Mouse (Mus musculus): Measurements from ENCODE around the gene Copg2.

Copg2 gene

GRCm38 (mm10) chr6:30896195-30896985 lies at the start of gene Copg2:
Gene Copg2, minus strand, starts transcription at chr6:30896794.
- DNase-seq, result peak; percentile 98

GRCm38 (mm10) chr6:30939264-30939663 lies 42.7 kb upstream of the Copg2 start:
- DNase-seq, result no peak

DNA sequence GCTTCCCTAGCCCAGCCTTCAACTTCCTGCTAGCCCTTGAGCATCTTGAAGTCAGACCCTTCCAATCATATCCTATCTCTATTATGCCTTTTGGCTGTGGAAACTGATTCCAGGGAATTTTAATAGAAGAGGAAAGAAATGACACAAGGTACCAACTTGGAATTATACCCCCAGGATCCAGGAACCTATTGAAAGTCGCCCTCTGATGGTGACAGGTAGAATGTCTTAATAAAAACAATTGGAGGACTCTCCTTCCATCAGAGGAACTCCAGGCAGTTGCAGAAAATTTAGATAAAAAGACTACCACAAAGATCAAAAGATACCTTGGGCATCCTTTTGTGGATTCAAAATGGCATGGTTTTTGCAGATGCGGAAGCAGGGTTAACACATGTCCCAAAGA lies 26.2 kb upstream of the Copg2 start:
- no peak for DNase-seq

DNA sequence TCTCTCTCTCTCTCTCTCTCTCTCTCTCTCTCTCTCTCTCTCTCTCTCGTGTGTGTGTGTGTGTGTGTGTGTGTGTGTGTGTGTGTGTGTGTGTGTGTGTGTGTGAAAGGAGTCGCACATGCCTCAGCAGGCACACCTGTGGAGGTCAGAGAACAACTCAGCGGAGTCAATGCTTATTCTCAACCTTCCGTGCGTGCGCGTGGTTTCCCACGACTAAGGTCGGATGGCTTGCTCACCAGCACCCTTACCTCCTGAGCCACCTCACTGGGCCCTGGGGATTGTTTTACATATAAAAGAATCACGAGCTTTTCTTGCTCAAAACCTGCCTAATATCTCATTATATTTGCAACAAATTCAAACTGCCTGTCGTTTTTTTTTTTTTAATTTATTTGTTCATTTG lies 25.2 kb upstream of the Copg2 start:
- no peak for DNase-seq

GRCm38 (mm10) chr6:30920834-30921675 lies 24.5 kb upstream of the Copg2 start:
- no peak for DNase-seq

DNA sequence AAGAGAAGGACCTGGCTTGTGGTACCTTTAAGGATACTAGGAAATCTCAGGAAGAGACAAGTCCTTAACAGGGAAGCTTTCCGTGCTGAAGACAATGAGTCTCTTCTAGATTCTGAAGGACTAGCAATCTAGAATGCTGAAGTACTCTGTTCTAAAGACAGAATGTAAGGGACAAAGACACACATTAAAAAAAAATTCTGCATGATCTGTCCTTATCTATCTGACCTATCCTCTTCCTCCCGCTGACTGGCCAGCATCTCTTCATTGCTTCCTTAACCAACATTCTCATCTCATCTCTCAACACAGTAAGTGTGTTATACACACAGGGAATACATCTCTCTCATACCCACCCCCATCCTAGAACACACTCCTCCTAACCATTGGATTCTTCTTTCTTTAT lies 18.9 kb upstream of the Copg2 start, which contains the start of gene Tsga13:
TSS of gene Tsga13 (minus strand) at position 101 of the 400 bp plus-strand sequence.
- DNase-seq, result no peak

DNA sequence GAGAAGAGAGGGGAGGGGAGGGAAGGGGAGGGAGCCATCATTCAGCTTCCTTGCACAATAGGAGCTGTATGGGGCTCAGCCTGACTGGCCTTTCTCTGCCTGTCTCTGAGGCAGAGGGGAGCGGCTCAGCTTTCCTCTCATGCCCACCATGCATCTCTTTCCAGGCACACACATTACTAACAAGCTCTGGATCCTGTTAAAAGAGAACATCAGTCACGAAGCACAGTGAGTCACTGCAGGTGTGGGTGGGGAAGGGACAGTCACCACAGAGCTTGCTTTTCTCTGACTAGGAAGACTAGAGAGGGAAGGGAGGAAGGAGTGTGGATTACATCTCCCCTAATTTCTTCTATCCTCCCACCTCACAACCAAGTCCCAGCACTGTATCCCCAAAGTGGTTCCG lies 11.4 kb upstream of the Copg2 start:
- no peak for DNase-seq

DNA sequence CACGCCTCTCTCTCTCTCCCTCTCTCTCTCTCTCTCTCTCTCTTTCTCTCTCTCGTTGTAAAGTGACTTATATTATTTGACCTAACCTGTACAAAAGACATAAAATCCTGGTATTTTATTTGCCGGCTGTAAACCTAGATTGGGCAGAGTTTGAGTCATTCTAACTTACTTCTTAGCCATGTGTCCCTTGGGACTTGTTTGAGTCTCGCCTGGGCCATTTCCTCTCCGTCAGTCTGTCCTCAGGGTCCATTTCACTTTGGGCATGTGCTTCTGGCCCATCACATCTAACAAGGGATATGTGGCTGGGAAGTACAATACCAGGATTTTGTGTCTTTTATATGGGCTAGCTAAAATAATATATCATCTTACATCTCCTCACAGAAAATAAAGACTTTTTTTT lies 8.3 kb upstream of the Copg2 start:
- no peak for DNase-seq

DNA sequence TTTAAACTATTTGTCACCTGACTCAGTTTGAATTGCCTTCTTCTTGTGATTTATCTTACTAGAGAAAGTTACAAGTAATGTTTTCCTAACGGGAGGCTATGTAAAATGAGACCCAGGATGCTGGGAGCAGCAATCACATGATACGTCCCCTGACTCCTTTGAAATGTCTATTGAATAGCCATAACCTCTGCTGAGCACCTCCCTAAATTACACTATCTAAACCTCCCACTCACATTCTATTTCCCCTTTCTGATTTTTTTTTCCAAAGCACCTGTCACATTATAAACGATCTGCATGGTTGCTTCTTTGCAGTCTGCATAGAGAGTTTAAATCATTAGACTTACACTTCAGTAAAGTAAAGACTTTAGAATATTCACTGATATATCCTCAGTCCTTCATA lies 7.4 kb upstream of the Copg2 start:
- DNase-seq, result no peak

DNA sequence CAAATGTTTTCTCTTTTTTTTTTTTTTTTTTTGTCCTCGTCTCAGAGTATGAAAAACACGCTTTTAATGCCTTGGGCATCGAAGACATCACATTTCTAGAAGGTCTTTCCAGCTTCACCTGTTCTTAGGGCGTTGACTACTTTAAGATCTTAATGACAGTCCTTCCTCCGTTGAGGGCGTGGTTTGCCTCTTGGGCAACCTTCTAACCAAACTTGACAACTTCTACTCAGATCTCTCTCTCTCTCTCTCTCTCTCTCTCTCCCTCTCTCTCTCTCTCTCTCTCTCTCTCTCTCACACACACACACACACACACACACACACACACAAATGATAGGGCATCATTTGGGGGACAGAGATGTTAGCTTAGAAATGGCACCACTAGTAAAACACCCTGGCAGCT lies 926 bp upstream of the Copg2 start:
- DNase-seq, result no peak

- DNase-seq, result no peak
These were observed 363 bp upstream of the Copg2 start for GRCm38 (mm10) chr6:30896986-30897327.

DNA sequence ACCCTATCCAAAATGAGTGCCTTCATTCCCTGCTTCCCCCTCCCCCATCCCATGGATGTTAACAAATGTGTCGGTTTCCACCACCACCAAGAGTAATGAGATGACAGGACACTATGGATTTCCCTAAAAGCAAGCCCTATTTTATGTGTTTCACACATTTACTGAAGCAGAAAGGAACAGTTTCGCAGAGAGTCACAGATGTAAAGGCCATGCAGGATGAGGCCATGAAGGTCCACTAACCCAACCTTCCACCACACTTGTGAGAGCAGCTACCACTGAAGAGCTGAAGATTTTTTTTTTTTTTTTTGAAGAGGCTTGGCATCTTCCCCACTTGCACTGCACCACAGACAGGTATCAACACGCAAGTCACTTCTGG lies 787 bp downstream of the Copg2 start:
- no peak for DNase-seq

GRCm38 (mm10) chr6:30893081-30893480 lies 3.5 kb downstream of the Copg2 start:
- no peak for DNase-seq

DNA sequence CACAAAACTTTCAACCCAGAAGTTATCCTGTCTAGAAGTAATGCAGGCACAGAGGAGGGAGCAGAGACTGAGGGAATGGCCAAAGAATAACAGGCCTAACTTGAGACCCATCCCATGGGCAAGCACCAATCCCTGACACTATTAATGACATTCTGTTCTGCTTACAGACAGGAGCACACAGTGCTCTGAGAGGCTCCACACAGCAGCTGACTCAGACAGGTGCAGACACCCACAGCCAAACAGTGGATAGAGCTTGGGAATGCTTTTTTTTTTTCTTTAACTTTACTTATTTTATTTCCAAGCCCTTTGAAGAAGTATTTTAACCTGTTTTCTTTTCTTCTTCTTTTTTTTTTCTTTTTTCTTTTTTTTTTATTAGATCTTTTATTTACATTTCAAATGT lies 4.8 kb downstream of the Copg2 start:
- DNase-seq, result no peak

DNA sequence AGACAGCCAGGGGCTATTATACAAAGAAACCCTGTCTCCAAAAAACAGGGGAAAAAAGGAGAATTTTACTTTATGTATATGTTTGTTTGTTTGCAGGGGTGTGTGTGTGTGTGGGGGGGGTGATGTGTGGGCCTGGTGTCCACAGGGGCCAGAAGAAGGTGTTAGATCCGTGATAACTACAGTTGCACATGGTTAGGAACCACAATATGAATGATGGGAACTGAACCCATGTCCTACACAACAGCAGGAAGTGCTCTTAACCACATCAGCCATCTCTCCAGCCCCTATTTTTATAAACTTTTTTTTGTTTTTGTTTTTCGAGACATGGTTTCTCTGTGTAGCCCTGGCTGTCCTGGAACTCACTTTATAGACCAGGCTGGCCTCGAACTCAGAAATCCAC lies 11.7 kb downstream of the Copg2 start:
- no peak for DNase-seq

DNA sequence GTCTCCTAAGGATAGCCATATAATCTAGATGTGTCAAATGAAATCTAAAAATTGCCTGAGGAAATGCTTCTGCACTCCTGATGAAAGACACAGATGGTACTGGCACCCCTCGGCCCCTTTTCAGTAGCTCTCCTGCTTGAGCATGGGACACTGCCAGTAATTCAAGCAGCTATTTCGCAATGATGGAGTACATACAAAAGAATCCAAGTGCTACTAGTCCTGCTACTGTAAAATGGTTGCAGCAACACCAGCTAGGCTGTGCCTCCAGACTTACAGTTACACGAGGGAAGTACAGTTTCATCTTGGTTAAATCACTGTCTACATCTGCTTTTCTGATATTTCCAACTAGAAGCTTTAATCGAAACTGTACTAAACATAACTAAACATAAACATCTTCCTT lies 13.1 kb downstream of the Copg2 start:
- no peak for DNase-seq

GRCm38 (mm10) chr6:30876661-30877060 lies 19.9 kb downstream of the Copg2 start:
- no peak for DNase-seq

DNA sequence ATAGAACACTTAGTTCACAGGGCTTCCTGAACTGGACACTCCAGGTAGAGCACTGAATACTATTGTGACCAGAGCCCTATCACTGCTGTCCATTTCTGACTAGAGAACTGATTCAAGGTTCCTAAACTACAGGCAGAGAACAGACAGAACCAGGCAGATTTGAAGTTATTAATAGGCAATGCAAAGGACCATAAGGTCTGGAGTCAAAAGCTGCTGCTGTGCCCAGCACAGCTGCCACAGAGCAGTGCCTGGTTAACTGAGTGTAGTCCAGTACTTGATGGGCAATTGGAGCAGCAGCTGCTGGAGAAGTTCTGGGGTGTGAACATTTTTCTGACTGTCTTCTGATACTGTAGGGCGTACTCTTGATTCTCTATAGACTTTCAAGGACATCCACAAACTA lies 30.1 kb downstream of the Copg2 start:
- no peak for DNase-seq

DNA sequence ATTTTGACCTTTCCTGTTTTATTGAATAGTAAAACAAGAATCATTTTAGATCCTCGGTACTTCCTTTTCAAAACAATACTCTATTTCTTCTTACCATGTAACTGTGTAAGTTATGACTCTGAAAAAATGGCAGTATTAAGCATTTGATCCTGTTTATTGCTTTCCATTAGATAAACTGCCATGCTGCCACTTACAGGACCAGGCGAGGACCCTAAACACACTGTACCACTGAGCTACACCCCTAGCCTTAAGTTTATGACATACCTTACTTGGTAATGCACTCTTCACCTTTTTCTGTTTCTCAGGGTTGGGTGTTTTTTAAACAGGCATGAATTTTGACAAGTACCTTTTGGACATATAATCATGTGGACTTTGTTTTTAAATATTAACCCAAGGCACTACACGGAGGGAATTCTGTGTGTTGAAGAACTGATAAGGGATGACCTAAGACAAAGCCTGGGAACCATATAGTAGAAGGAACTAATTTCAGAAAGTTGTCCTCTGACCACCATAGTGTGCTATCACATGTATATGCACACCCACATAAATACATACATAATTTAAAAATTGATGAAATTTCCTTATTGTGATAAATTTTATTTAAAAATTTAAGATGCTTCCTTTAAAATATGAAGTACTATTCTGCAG lies 31.4 kb downstream of the Copg2 start:
- no peak for DNase-seq

GRCm38 (mm10) chr6:30855956-30856355 lies 40.6 kb downstream of the Copg2 start:
- DNase-seq, result no peak

DNA sequence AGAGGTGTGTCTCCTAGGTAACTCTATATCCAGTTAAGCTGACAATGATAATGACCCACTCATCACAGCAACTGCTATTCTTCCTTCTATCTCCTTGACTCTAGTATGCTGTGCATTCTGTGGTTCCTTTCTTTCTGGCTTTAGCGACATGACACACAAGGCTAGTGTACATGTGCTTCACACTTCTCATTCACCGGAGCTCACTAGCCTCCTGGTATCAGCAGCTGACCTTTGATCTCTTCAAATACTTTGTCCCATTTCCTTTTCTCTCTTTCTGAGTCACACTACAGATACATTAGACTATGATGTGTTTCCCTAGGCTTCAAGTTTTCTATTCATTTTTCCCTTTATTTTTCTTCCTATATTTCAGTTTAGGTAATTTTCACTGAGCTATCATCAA lies 41.4 kb downstream of the Copg2 start:
- DNase-seq, result no peak

DNA sequence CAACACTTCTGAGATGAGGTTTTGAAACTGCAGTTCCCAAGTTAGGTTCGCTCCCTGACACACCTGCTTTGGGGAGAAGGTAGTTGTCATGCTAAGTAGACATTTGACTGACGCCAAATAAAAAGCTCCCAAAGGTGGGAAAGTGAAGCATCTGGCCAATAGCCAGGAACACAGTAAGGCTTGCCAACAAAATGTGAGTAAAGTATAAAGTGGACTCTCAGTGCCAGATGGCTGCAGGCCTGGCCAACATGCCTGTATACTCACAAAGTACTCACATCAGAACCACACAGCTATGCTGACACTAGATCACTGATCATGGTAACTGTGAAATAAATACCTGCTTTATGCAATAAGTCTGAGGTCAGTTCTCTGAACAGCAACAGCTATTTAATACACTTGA lies 46.8 kb downstream of the Copg2 start:
- no peak for DNase-seq

DNA sequence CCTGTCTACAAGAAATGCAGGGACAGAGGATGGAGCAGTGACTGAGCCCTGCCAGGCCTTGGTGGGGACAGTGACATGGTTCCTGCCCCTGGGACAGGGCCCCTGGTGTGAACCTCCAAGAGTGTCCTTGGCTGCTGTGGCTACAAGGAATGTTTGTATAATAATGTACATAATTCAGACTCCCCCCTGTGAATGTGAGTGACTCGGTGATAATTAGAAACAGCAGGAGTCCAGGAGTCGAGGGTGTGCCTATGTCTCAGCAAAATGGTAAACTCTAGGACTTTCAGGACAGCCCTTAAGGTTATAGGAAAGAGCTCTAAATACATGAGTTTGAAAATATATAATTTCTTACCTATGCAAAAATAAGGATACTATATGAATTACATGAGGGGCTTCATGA lies 64.4 kb downstream of the Copg2 start:
- no peak for DNase-seq

GRCm38 (mm10) chr6:30813626-30814025 lies 83.0 kb downstream of the Copg2 start:
- DNase-seq, result no peak
